Mouse (Mus musculus) embryo, embryonic 10 days (tissue): ENCODE results near the gene Pde1a.
A peak's percentile ranks its signal among the peaks of the same experiment; 100 is the strongest.

ENCODE experiments used
- DNase-seq: peaks from one replicate; pipeline ENCODE4 v3.0.0-alpha.2; 2015; ENCODE audit warnings: low spot score

Gene Pde1a

DNA sequence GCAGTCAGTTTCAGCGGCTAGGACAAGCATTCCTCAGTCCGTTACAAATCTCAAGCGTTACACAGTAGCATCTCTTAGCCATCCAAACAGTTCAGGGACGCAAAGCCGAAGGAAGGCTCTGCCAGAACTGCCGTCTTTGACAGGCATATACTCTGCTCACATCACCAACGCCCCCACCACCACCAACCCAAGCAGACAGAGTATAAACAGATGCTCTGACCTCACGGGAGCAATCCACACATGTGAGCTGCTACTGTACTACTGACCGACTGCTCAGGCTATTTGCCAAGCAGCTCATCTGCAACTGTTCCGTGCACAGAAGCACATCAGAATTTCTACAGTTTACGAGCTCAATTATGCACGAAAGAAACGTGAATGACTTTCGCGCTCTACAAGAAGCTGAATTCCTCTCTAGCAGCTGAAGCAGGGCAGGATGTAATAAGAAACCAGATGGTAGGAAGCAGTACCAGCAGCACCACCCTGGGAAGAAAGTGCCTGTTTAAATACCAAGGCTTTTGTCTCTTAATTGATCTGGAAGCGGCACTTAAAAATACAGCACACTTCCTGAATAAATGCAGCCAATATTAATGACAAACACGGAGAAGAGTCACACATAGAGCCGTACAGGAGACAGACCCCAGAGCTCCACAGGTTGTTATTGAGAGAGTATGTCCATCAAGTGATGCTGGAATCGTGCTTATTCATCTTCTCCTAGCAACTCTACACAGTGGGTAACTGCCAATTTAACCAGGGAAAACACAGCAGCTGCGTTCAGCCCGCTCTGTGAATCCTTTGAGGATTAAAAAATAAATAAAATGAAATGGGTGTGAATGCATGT is at the start of gene Pde1a:
TSS of gene Pde1a (minus strand) at position 598 of the 838 bp plus-strand sequence.
- DNase-seq: peak; percentile 57

GRCm38 (mm10) chr2:80178608-80179280 is 49.5 kb upstream of the Pde1a start:
- no peak for DNase-seq

DNA sequence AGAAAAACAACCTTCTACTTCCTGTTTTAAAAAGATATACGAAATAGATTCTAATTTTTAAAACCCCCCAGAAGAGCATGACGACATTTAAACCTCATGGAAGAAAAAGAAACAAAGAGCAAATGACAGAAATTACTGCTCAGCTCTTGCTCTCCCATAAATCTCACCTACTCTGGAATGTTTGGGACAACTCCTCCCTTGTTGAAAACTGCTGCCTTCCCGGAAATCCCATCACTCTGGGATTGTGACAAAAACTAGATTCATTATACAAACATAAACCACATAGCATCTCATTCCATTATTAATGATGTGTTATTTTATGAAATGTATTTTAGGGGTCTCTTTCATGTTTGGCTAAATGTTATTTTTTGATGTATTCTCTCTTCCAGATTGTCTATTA is 48.9 kb upstream of the Pde1a start:
- no peak for DNase-seq

DNA sequence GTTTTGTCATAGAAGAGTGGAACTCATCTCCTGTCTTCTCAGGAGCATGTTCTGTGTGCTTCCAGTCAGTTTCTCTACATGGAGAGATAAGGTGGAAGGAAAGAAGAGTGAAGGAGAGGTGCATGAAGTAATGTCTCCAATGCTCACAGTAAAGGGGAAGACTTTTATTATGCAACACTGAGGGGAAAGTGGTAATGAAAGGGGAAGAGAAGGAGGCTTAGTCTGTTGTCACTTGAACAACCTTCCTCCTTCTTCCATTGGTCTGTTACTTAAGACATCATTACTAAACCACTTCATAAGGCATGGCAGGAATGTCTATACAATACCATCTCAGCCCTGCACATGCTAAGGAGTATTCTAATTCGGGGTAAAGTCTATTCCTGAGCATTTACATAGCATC is 38.8 kb upstream of the Pde1a start:
- DNase-seq: no peak

DNA sequence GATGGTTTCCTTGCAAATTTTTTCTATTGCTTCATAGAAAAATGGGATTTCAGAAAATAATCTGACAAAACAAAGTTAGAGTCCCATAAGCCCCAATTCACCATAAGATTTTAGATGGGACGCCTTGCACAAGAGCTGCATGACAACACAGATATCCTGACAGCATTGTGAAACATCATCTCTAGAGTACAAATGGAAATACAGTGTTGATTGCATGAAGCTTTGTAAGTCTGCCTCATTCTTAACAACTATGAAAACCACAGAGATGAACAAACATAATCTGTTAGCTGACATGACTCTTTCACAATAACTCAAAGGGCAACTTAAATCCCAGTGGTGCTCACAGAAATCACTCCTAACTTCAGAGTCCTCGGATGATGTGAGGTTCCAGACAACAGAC is 29.5 kb upstream of the Pde1a start:
- DNase-seq: no peak

GRCm38 (mm10) chr2:80158196-80158595 is 28.9 kb upstream of the Pde1a start:
- DNase-seq: no peak

- DNase-seq: no peak
Measured at GRCm38 (mm10) chr2:80150019-80150418, 20.8 kb upstream of the Pde1a start.

DNA sequence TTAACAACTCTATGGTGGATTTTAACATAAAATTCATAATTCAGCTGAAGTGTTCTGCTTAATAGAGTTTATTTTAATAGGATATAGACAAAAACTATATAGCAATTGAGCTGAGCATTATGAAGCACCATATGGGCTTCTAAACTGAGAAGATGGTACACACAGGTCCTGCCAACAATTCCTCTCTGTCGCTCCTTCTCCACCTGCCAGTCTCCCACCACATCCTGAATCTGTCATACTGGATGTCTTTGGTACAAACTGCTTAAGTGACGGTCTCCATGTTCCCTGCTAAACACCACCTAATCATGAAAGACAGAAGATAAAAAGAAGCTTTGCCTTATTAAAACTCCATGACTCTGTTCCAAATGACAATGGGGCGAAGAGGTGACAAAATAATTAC is 20.1 kb upstream of the Pde1a start:
- no peak for DNase-seq

GRCm38 (mm10) chr2:80135076-80135475 is 5.8 kb upstream of the Pde1a start:
- no peak for DNase-seq

- no peak for DNase-seq
Measured at GRCm38 (mm10) chr2:80132677-80133076, 3.4 kb upstream of the Pde1a start.

DNA sequence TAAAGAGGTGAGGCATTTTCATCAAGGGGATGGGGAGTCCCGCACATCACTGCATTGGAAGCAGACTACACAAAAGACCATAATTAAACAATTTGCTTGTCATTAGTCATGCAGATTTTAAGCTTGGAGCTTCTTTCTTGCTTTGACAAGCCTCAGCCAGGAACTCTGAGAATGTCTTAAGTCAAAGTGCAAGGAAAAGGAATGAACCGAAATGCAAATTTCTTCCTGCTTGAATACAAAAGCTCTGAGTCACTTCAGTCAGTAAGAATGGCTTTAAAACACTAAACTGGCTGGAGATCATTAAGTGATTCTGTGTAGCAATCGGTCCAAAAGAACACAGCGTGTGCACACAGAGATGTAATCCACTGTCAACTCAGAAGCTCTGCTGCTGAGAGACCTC is 2.6 kb downstream of the Pde1a start:
- peak; percentile 6 for DNase-seq

GRCm38 (mm10) chr2:80086891-80087290 is 42.4 kb downstream of the Pde1a start:
- peak; percentile 33 for DNase-seq

DNA sequence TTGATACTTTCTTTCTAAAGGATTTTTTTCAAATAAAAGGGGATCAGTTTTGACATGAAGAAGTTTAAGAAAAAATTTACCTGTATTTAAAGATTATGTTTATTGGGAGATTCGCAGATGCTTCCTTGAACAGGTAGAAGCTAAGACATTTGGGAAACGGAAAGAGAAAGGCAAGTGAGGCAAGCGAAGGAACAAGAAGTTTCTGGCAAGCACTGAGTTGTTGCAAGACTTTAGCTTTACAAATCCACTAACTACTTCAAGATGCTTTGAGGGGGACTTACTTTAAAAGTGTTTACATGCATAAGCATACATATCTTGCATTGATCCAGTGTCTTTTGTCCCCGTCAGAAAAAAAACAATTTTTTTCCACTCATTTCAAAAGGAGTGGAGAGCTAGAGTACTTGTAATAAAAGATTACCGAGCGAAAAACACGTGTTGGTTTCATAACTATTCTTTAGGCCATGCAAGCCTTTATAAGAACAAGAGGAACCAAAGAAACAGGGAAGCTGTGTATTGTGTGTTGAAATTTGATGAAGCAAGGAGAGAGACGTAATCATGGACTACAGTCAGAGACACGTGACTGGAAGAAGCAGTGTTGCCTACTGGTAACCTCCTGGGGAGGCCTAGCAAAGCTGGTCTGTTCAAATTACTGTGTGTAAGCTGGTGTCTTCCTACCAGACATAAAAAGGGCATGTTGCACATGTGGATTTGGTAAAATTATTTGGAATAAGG is 49.0 kb downstream of the Pde1a start:
- DNase-seq: no peak

DNA sequence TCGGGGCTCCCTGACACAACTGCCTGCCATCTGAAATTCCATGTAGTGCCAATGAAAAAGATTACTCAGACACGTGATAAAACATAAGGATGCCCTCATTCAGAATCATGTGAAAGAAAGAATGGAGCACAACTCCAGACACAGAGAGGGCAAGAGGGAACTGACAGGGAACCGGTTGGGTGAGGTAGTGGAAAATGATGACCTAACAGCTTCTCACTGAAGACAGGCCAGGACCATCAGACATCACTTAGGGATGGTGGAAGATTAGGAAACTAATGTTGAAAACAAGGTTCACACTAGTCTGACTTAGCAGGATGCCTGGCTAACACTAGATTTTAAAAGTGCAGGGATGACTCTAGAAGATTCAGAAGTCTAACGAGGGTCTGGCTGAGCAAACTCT is 49.6 kb downstream of the Pde1a start:
- no peak for DNase-seq

GRCm38 (mm10) chr2:80076323-80076722 is 52.9 kb downstream of the Pde1a start:
- DNase-seq: no peak

- no peak for DNase-seq
Measured at GRCm38 (mm10) chr2:80074531-80074930, 54.7 kb downstream of the Pde1a start.

DNA sequence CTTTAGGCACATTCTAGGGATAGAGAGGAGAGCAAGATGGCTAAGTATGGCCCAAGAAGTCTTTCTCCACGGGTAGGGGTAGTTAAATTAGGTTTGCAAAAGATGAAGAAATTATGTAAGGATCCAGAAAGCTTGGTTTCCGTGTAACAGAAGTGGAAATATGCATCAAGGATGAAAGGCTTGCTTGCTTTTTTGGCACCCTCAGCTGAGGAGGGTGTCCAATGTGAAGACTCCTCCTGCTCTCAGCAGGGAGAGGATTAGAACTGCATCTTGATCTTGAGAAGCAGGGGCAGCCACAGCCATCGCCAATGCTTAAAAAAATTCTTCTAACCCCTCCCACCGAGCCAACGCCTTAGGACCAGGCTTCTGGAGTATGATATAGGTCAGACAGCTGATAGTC is 55.2 kb downstream of the Pde1a start:
- DNase-seq: no peak

GRCm38 (mm10) chr2:80073426-80073825 is 55.8 kb downstream of the Pde1a start:
- DNase-seq: no peak

- no peak for DNase-seq
Measured at GRCm38 (mm10) chr2:80069745-80070144, 59.5 kb downstream of the Pde1a start.

DNA sequence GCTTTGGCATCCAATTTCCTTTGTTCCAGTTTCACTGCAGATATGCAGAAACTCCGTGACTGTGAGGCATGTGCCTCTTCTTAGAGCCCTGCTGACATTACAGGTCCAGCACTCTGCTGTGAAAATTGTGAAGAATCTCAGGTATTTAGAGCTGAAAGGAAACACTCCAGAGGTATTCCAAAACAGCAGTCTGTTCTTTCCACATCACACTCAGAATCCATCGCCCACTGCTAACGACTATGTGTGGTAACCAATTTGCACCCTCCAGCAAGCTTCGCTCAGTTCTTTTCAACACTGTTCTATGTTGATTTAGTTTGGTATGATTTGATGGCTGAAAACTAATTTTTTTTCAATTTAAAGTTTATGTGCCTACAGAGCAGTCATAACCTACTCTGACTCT is 62.8 kb downstream of the Pde1a start:
- DNase-seq: no peak

GRCm38 (mm10) chr2:80056062-80056461 is 73.2 kb downstream of the Pde1a start:
- no peak for DNase-seq

DNA sequence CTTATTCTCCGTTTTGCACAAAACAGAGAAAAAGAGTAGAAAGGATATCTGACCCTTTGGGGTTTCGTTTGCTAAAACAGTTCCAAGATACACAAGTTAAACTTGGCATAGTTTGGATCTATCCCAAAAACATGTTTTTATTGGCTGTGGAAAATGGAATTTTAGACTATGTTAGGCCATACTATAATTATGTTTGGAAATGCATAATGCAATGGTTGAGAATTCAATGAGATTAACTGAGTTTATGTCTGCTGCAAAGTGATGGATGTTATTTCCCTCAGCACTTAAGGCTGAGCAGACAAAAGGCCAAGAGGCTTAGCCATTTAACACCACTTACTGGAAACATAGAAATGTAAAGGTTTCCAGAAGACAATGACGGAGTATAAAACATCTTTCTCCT is 75.2 kb downstream of the Pde1a start:
- DNase-seq: no peak
